Mouse (Mus musculus): ENCODE measurements around the gene BC052040. TPM values are rescaled to one million over a fixed set of nuclear protein-coding genes. Genes with fewer than 3 reads are reported as not detected.

Gene BC052040
- 9.8 TPM for polyA plus RNA-seq (2017; shearing (Covaris generic))

GRCm38 (mm10) chr2:115581241-115581988, at the start of gene BC052040:
TSS of gene BC052040 (plus strand) at chr2:115581716.

